Mouse (Mus musculus) adrenal gland, postnatal 0 days (tissue): ENCODE measurements around the gene Gbp2. TPM values are rescaled to one million over a fixed set of nuclear protein-coding genes. Genes with fewer than 3 reads are reported as not detected.

ENCODE experiments used
- microRNA-seq: library from miRNA; unstranded; fragments of <30 nt; microRNA quantifications from one replicate; pipeline ENCODE4, GENCODE M21; 2016; ENCODE audit warnings: borderline replicate concordance; ENCODE audit not compliant: insufficient number of aligned reads
- polyA plus RNA-seq: library from polyadenylated mRNA; unstranded; fragments of >200 nt; fragmentation: Nextera tagmentation; extraction: Ambion mirVana; gene quantifications from 2 replicates; pipeline ENCODE4 v1.2.1, GENCODE M21; 2015

The Gbp2 gene
- polyA plus RNA-seq = 10.1 and 11.6 TPM in 2 replicates

GRCm38 (mm10) chr3:142620111-142620955 is at the start of gene Gbp2:
Gbp2 (plus strand) TSS chr3:142620602.

GRCm38 (mm10) chr3:142594547-142594946 is 25.9 kb upstream of the Gbp2 start, which contains the start of gene Gbp2b:
Gbp2b (plus strand) TSS chr3:142594847.

Small RNA genes within 50 kb of the gene (microRNA-seq; reads per million reads assigned to microRNA genes)
- gene Mir6381 = not detected

Other genes with a start within 250 kb of the Gbp2 start
- 12.9 and 21.0 TPM in 2 replicates for gene Pdlim5, start 224.9 kb upstream of the Gbp2 start, polyA plus RNA-seq
- 0.41 and 0.86 TPM in 2 replicates for gene Gbp5, start 126.6 kb upstream of the Gbp2 start, polyA plus RNA-seq
- gene Gbp7, start 90.3 kb upstream of the Gbp2 start, polyA plus RNA-seq = 9.5 and 15.4 TPM in 2 replicates
- gene Gbp3, start 60.6 kb upstream of the Gbp2 start, polyA plus RNA-seq = 9.7 and 11.6 TPM in 2 replicates
- not detected in 2 replicates for gene Gbp2b, start 25.8 kb upstream of the Gbp2 start, polyA plus RNA-seq
- gene Kyat3, start 80.4 kb downstream of the Gbp2 start, polyA plus RNA-seq = 10.8 and 14.1 TPM in 2 replicates
- 137 and 157 TPM in 2 replicates for gene Gtf2b, start 144.4 kb downstream of the Gbp2 start, polyA plus RNA-seq